Mouse (Mus musculus) megakaryocyte, embryonic 14.5 days (primary cell): ENCODE measurements around the gene Hist2h2be.

Source experiments
- FLI1 ChIP-seq: IDR thresholded peaks from 2 replicates; pipeline ENCODE4 v1.6.1; 2012; ENCODE audit warnings: low read length, inconsistent platforms, mixed read lengths
- GATA1 ChIP-seq: IDR thresholded peaks from 3 replicates; pipeline ENCODE4 v1.6.1; 2012; ENCODE audit warnings: mixed read lengths, low read length, inconsistent platforms, borderline replicate concordance

DNA sequence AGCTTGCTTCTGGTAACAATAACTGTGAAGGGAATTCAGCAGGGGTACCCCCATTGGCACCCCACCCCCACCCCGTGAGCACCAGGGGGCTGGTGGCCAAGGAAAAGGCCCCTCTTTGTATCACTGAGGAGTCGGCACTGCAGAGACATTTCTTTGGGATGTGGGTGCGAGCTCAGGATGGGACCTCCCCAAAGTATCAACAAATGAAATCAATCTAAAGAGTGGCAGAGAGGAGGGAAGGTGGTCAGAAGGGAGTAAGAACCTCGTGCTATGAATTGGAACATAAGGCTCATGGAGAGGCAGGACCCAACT, 28.1 kb downstream of the Hist2h2be start:
- TF ChIP-seq FLI1 (no peak), GATA1 (no peak)
